Mouse (Mus musculus) midbrain, embryonic 14.5 days (tissue): ENCODE measurements around the gene Nrg4. TPM values are rescaled to one million over a fixed set of nuclear protein-coding genes. Genes with fewer than 3 reads are reported as not detected.
"Not testable (repeated sequence)": the region's sequence is repeated elsewhere in the genome, so short reads cannot be mapped to it uniquely, and the experiment has no call there.

Experiments
- ATAC-seq: fragments of 200-750 bp; cut with Nextera tagmentation; 2 replicates; pipeline ENCODE4 v1.8.0; 2017; ENCODE audit warnings: moderate number of reproducible peaks, moderate library complexity; ENCODE audit not compliant: low FRiP score, low TSS enrichment
- DNase-seq: peaks from one replicate; pipeline ENCODE4 v3.0.0-alpha.2; 2015
- H3K27ac ChIP-seq: fragments of 300-500 bp; sonication (generic); replicated peaks from 2 replicates; pipeline ENCODE4 v1.5.1; 2014; ENCODE audit warnings: mild to moderate bottlenecking, low read depth, low read length, moderate library complexity
- H3K27me3 ChIP-seq: fragments of 300-500 bp; sonication (generic); 2 replicates; pipeline ENCODE4 v1.6.1; 2014; ENCODE audit warnings: low read length, control low read depth, mixed read lengths; ENCODE audit not compliant: control insufficient read depth, insufficient read depth
- H3K36me3 ChIP-seq: fragments of 300-500 bp; sonication (generic); 2 replicates; pipeline ENCODE4 v1.6.1; 2014; ENCODE audit warnings: low read length, control low read depth; ENCODE audit not compliant: control insufficient read depth, insufficient read depth
- H3K4me1 ChIP-seq: fragments of 300-500 bp; sonication (generic); 2 replicates; pipeline ENCODE4 v1.6.1; 2014; ENCODE audit warnings: mild to moderate bottlenecking, antibody characterized with exemption, low read length, control low read depth; ENCODE audit not compliant: control insufficient read depth, insufficient read depth
- H3K4me2 ChIP-seq: fragments of 300-500 bp; sonication (generic); 2 replicates; pipeline ENCODE4 v1.6.1; 2014; ENCODE audit warnings: mild to moderate bottlenecking, low read length, moderate library complexity
- H3K4me3 ChIP-seq: fragments of 300-500 bp; sonication (generic); replicated peaks from 2 replicates; pipeline ENCODE4 v1.5.1; 2014; ENCODE audit warnings: low read depth, low read length
- H3K9ac ChIP-seq: fragments of 300-500 bp; sonication (generic); replicated peaks from 2 replicates; pipeline ENCODE4 v1.6.1; 2014; ENCODE audit warnings: mild to moderate bottlenecking, low read length, moderate library complexity
- H3K9me3 ChIP-seq: fragments of 300-500 bp; sonication (generic); 2 replicates; pipeline ENCODE4 v1.6.1; 2016; ENCODE audit warnings: low read length, control low read depth, mixed read lengths; ENCODE audit not compliant: control insufficient read depth
- WGBS: fragments of 180-500 bp; shearing (Covaris S2); extraction: QIAGEN DNeasy Blood & Tissue Kit; methylation state at CpG from one replicate; pipeline ENCODE4 v1.1.7; 2014; 5-methylcytosine and 5-hydroxymethylcytosine counted together
- polyA plus RNA-seq: library from polyadenylated mRNA; unstranded; fragments of >200 nt; fragmentation: Nextera tagmentation; extraction: Ambion mirVana; gene quantifications from 2 replicates; pipeline ENCODE4 v1.2.1, GENCODE M21; 2014

The Nrg4 gene
- polyA plus RNA-seq, 1 experiment from 2014 or later: 2.2 TPM

- H3K4me1 ChIP-seq: no peaks in the 10 kb centered on the region
- H3K27me3 ChIP-seq: no peaks in the 10 kb centered on the region
- H3K9ac ChIP-seq: no peak overlapping the region
- no peak overlapping the region for H3K27ac ChIP-seq
- H3K4me3 ChIP-seq: no peak overlapping the region
- WGBS: 88% methylated on average over 5 of the region's 5 CpGs
- H3K4me2 ChIP-seq: no peak overlapping the region
- DNase-seq: no peak
- H3K9me3 ChIP-seq: no peaks in the 10 kb centered on the region
- ATAC-seq: no peak
- H3K36me3 ChIP-seq: no peaks in the 10 kb centered on the region
These were observed 85.8 kb downstream of the Nrg4 start for GRCm38 (mm10) chr9:55240852-55241251.

- ATAC-seq: no peak
These were observed 90.1 kb downstream of the Nrg4 start for GRCm38 (mm10) chr9:55236235-55237165.

GRCm38 (mm10) chr9:55233076-55233475 lies 93.6 kb downstream of the Nrg4 start:
- H3K27ac ChIP-seq, H3K27me3 ChIP-seq, H3K9ac ChIP-seq, H3K4me2 ChIP-seq, H3K36me3 ChIP-seq, H3K4me1 ChIP-seq, DNase-seq, ATAC-seq, H3K9me3 ChIP-seq, H3K4me3 ChIP-seq: not testable (repeated sequence)
- 78% methylated on average over 11 of the region's 11 CpGs for WGBS

More at GRCm38 (mm10) chr9:55236235-55237165, 90.1 kb downstream of the Nrg4 start:
- 81% methylated on average over 13 of the region's 13 CpGs for WGBS
- Histone ChIP-seq H3K27ac (no peak overlapping the region), H3K27me3 (no peaks in the 10 kb centered on the region), H3K4me3 (no peak overlapping the region), H3K9me3 (no peaks in the 10 kb centered on the region), H3K9ac (no peak overlapping the region), H3K36me3 (no peaks in the 10 kb centered on the region), H3K4me2 (no peak overlapping the region), H3K4me1 (no peaks in the 10 kb centered on the region)
- no peak for DNase-seq

GRCm38 (mm10) chr9:55232586-55232985 lies 94.1 kb downstream of the Nrg4 start:
- no peak for DNase-seq
- 92% methylated on average over 7 of the region's 7 CpGs for WGBS
- H3K27me3 ChIP-seq: no peaks in the 10 kb centered on the region
- H3K4me3 ChIP-seq: no peak overlapping the region
- no peak overlapping the region for H3K27ac ChIP-seq
- no peaks in the 10 kb centered on the region for H3K36me3 ChIP-seq
- no peak overlapping the region for H3K9ac ChIP-seq
- no peak overlapping the region for H3K4me2 ChIP-seq
- H3K9me3 ChIP-seq: no peaks in the 10 kb centered on the region
- no peaks in the 10 kb centered on the region for H3K4me1 ChIP-seq
- no peak for ATAC-seq

GRCm38 (mm10) chr9:55232110-55232509 lies 94.5 kb downstream of the Nrg4 start:
- Histone ChIP-seq H3K4me2 (no peak overlapping the region), H3K4me1 (no peaks in the 10 kb centered on the region), H3K27me3 (no peaks in the 10 kb centered on the region), H3K36me3 (no peaks in the 10 kb centered on the region), H3K9ac (no peak overlapping the region), H3K4me3 (no peak overlapping the region), H3K27ac (no peak overlapping the region), H3K9me3 (no peaks in the 10 kb centered on the region)
- ATAC-seq (no peak), DNase-seq (no peak)
- 94% methylated on average over 5 of the region's 5 CpGs for WGBS

GRCm38 (mm10) chr9:55231544-55231943 lies 95.1 kb downstream of the Nrg4 start:
- H3K4me2 ChIP-seq: no peak overlapping the region
- 75% methylated on average over 6 of the region's 6 CpGs for WGBS
- no peaks in the 10 kb centered on the region for H3K36me3 ChIP-seq
- no peak overlapping the region for H3K9ac ChIP-seq
- no peak overlapping the region for H3K4me3 ChIP-seq
- ATAC-seq (no peak), DNase-seq (peak; percentile 46)
- no peaks in the 10 kb centered on the region for H3K9me3 ChIP-seq
- no peak overlapping the region for H3K27ac ChIP-seq
- H3K4me1 ChIP-seq: no peaks in the 10 kb centered on the region
- no peaks in the 10 kb centered on the region for H3K27me3 ChIP-seq

- WGBS: 80% methylated on average over 10 of the region's 10 CpGs
- Histone ChIP-seq H3K9me3 (no peaks in the 10 kb centered on the region), H3K4me2 (no peak overlapping the region)
These were observed 97.6 kb downstream of the Nrg4 start for GRCm38 (mm10) chr9:55229010-55229409.

GRCm38 (mm10) chr9:55228149-55228548 lies 98.5 kb downstream of the Nrg4 start:
- H3K4me1 ChIP-seq: no peaks in the 10 kb centered on the region
- no peak for ATAC-seq
- no peak for DNase-seq
- H3K27me3 ChIP-seq: no peaks in the 10 kb centered on the region
- WGBS: 95% methylated on average over 4 of the region's 4 CpGs
- H3K36me3 ChIP-seq: peaks cover 28% of the 10 kb centered on the region
- H3K27ac ChIP-seq: no peak overlapping the region
- no peak overlapping the region for H3K4me3 ChIP-seq
- no peaks in the 10 kb centered on the region for H3K9me3 ChIP-seq
- no peak overlapping the region for H3K9ac ChIP-seq
- no peak overlapping the region for H3K4me2 ChIP-seq

More at GRCm38 (mm10) chr9:55229010-55229409, 97.6 kb downstream of the Nrg4 start:
- Histone ChIP-seq H3K27me3 (no peaks in the 10 kb centered on the region), H3K4me1 (no peaks in the 10 kb centered on the region), H3K27ac (no peak overlapping the region), H3K9ac (no peak overlapping the region), H3K4me3 (no peak overlapping the region), H3K36me3 (peaks cover 20% of the 10 kb centered on the region)
- DNase-seq: no peak
- ATAC-seq: no peak

GRCm38 (mm10) chr9:55226251-55226650 lies 100.4 kb downstream of the Nrg4 start:
- H3K27me3 ChIP-seq: no peaks in the 10 kb centered on the region
- H3K4me3 ChIP-seq: no peak overlapping the region
- WGBS: 72% methylated on average over 3 of the region's 3 CpGs
- DNase-seq (peak; percentile 28), ATAC-seq (no peak)
- H3K36me3 ChIP-seq: peaks cover 47% of the 10 kb centered on the region
- no peaks in the 10 kb centered on the region for H3K9me3 ChIP-seq
- H3K4me1 ChIP-seq: no peaks in the 10 kb centered on the region
- no peak overlapping the region for H3K27ac ChIP-seq
- H3K4me2 ChIP-seq: no peak overlapping the region
- no peak overlapping the region for H3K9ac ChIP-seq
